Mouse (Mus musculus) embryo, embryonic 9.5 days (tissue): ENCODE measurements around the gene Robo4.

ENCODE experiments used
- DNase-seq: peaks from one replicate; pipeline ENCODE4 v3.0.0-alpha.2; 2017; ENCODE audit errors: extremely low spot score

Gene Robo4

GRCm38 (mm10) chr9:37401802-37402201, at the start of gene Robo4:
TSS of gene Robo4 (plus strand) at chr9:37401897.
- DNase-seq, result no peak

- DNase-seq, result no peak
Measured at GRCm38 (mm10) chr9:37354485-37354884, 47.2 kb upstream of the Robo4 start.

- peak; percentile 15 for DNase-seq
Measured at GRCm38 (mm10) chr9:37358713-37359330, 42.9 kb upstream of the Robo4 start.

GRCm38 (mm10) chr9:37359331-37360220, 42.1 kb upstream of the Robo4 start:
- peak; percentile 83 for DNase-seq

- no peak for DNase-seq
Measured at GRCm38 (mm10) chr9:37362084-37362483, 39.6 kb upstream of the Robo4 start.

- DNase-seq, result no peak
Measured at GRCm38 (mm10) chr9:37362881-37363280, 38.8 kb upstream of the Robo4 start.

- DNase-seq, result no peak
Measured at GRCm38 (mm10) chr9:37363551-37363950, 38.1 kb upstream of the Robo4 start.

GRCm38 (mm10) chr9:37364392-37364791, 37.3 kb upstream of the Robo4 start:
- no peak for DNase-seq

- no peak for DNase-seq
Measured at GRCm38 (mm10) chr9:37365706-37366105, 36.0 kb upstream of the Robo4 start.

GRCm38 (mm10) chr9:37367301-37368080, 34.2 kb upstream of the Robo4 start, which contains the start of gene Hepacam:
TSS of gene Hepacam (plus strand) at chr9:37367351.
- no peak for DNase-seq

- no peak for DNase-seq
Measured at GRCm38 (mm10) chr9:37368081-37368830, 33.4 kb upstream of the Robo4 start.

- no peak for DNase-seq
Measured at GRCm38 (mm10) chr9:37368860-37369259, 32.8 kb upstream of the Robo4 start.

GRCm38 (mm10) chr9:37371232-37371801, 30.4 kb upstream of the Robo4 start:
- DNase-seq, result no peak

- no peak for DNase-seq
Measured at GRCm38 (mm10) chr9:37375718-37376117, 26.0 kb upstream of the Robo4 start.

- no peak for DNase-seq
Measured at GRCm38 (mm10) chr9:37383161-37383560, 18.5 kb upstream of the Robo4 start.

GRCm38 (mm10) chr9:37384284-37385182, 17.2 kb upstream of the Robo4 start:
- peak; percentile 71 for DNase-seq

- DNase-seq, result no peak
Measured at GRCm38 (mm10) chr9:37390891-37391290, 10.8 kb upstream of the Robo4 start.

- no peak for DNase-seq
Measured at GRCm38 (mm10) chr9:37392071-37392470, 9.6 kb upstream of the Robo4 start.

GRCm38 (mm10) chr9:37393482-37394131, 8.1 kb upstream of the Robo4 start:
- DNase-seq, result no peak

GRCm38 (mm10) chr9:37400585-37400984, 1.1 kb upstream of the Robo4 start:
- DNase-seq, result no peak
